Mouse (Mus musculus) adrenal gland, adult 2 months (tissue): ENCODE measurements around the gene Slamf6. TPM values are rescaled to one million over a fixed set of nuclear protein-coding genes. Genes with fewer than 3 reads are reported as not detected.
"Not testable (repeated sequence)": the region's sequence is repeated elsewhere in the genome, so short reads cannot be mapped to it uniquely, and the experiment has no call there.

ENCODE experiments used
- DNase-seq: peaks from one replicate; pipeline ENCODE4 v3.0.0; 2021
- long read RNA-seq: library from polyadenylated mRNA; stranded (forward); transcript quantifications from one replicate; pipeline ENCODE4 v2.0.0, GENCODE M21; 2021
- polyA plus RNA-seq: library from polyadenylated mRNA; depleted of rRNA; stranded (reverse); fragments of >200 nt; gene quantifications from 2 replicates; pipeline ENCODE4 v1.2.3, GENCODE M21; 2012; rRNA removed
- total RNA-seq, 2 experiments: library from RNA; stranded (reverse); gene quantifications; 2 replicates each; pipeline ENCODE4 v1.2.3; 2021

Slamf6 gene
- total RNA-seq: under 1 TPM in 1 of 2 experiments, not detected in 1; 0.24 TPM
- 0.06 TPM in 1 of 2 replicates, not detected in the other for polyA plus RNA-seq
- long read RNA-seq: 0 reads

- DNase-seq: no peak
These were observed at the start of gene Slamf6 for GRCm38 (mm10) chr1:171917305-171918039. Gene Slamf6 (plus strand): TSS chr1:171917515.

- no peak for DNase-seq
These were observed 30.3 kb upstream of the Slamf6 start for GRCm38 (mm10) chr1:171886989-171887388.

- DNase-seq: not testable (repeated sequence)
These were observed 22.0 kb upstream of the Slamf6 start, which contains the start of gene Gm10521 for GRCm38 (mm10) chr1:171895364-171895763. Gene Gm10521 (plus strand): TSS chr1:171895664.

GRCm38 (mm10) chr1:171904011-171904410, 13.3 kb upstream of the Slamf6 start:
- no peak for DNase-seq

- DNase-seq: no peak
These were observed 1.5 kb upstream of the Slamf6 start for GRCm38 (mm10) chr1:171915638-171916458.

- DNase-seq: no peak
These were observed 1.0 kb downstream of the Slamf6 start for GRCm38 (mm10) chr1:171918136-171918920.

- no peak for DNase-seq
These were observed 1.9 kb downstream of the Slamf6 start for GRCm38 (mm10) chr1:171919193-171919592.

GRCm38 (mm10) chr1:171919901-171920510, 2.7 kb downstream of the Slamf6 start:
- DNase-seq: no peak

- no peak for DNase-seq
These were observed 3.8 kb downstream of the Slamf6 start for GRCm38 (mm10) chr1:171920989-171921621.

GRCm38 (mm10) chr1:171921641-171922040, 4.3 kb downstream of the Slamf6 start:
- DNase-seq: no peak

- DNase-seq: no peak
These were observed 5.5 kb downstream of the Slamf6 start for GRCm38 (mm10) chr1:171922844-171923243.

- DNase-seq: no peak
These were observed 7.6 kb downstream of the Slamf6 start for GRCm38 (mm10) chr1:171924900-171925299.

GRCm38 (mm10) chr1:171933851-171934250, 16.5 kb downstream of the Slamf6 start:
- no peak for DNase-seq

GRCm38 (mm10) chr1:171938952-171939948, 21.9 kb downstream of the Slamf6 start:
- no peak for DNase-seq

GRCm38 (mm10) chr1:171940626-171941025, 23.3 kb downstream of the Slamf6 start:
- no peak for DNase-seq

- DNase-seq: no peak
These were observed 29.2 kb downstream of the Slamf6 start for GRCm38 (mm10) chr1:171946447-171946995.

- DNase-seq: no peak
These were observed 31.0 kb downstream of the Slamf6 start for GRCm38 (mm10) chr1:171948161-171948945.

GRCm38 (mm10) chr1:171948946-171949508, 31.7 kb downstream of the Slamf6 start:
- DNase-seq: no peak
